Mouse (Mus musculus) stomach, postnatal 0 days (tissue): ENCODE results near the gene Mon2. TPM values are rescaled to one million over a fixed set of nuclear protein-coding genes. Genes with fewer than 3 reads are reported as not detected.
"Not testable (repeated sequence)": the region's sequence is repeated elsewhere in the genome, so short reads cannot be mapped to it uniquely, and the experiment has no call there.

Source experiments
- ATAC-seq: fragments of 200-750 bp; cut with Nextera tagmentation; 2 replicates; pipeline ENCODE4 v1.8.0; 2017; ENCODE audit not compliant: low FRiP score, low TSS enrichment
- DNase-seq: peaks from one replicate; pipeline ENCODE4 v3.0.0-alpha.2; 2016; ENCODE audit warnings: low spot score
- H3K27ac ChIP-seq: fragments of 300-500 bp; sonication (generic); replicated peaks from 2 replicates; pipeline ENCODE4 v1.5.1; 2014; ENCODE audit warnings: mild to moderate bottlenecking, control low read depth
- H3K27me3 ChIP-seq: fragments of 300-500 bp; sonication (generic); 2 replicates; pipeline ENCODE4 v1.6.1; 2014; ENCODE audit warnings: low read length; ENCODE audit not compliant: control insufficient read depth, insufficient read depth
- H3K36me3 ChIP-seq: fragments of 300-500 bp; sonication (generic); 2 replicates; pipeline ENCODE4 v1.6.1; 2014; ENCODE audit warnings: low read length, mixed read lengths; ENCODE audit not compliant: control insufficient read depth, insufficient read depth
- H3K4me1 ChIP-seq: fragments of 300-500 bp; sonication (generic); replicated peaks from 2 replicates; pipeline ENCODE4 v1.6.1; 2014; ENCODE audit warnings: antibody characterized with exemption; ENCODE audit not compliant: control insufficient read depth, insufficient read depth
- H3K4me2 ChIP-seq: fragments of 300-500 bp; sonication (generic); replicated peaks from 2 replicates; pipeline ENCODE4 v1.6.1; 2014; ENCODE audit warnings: low read depth, mild to moderate bottlenecking, control low read depth, moderate library complexity
- H3K4me3 ChIP-seq: fragments of 300-500 bp; sonication (generic); 2 replicates; pipeline ENCODE4 v1.5.1; 2014; ENCODE audit warnings: low read depth, low read length, control low read depth
- H3K9ac ChIP-seq: fragments of 300-500 bp; sonication (generic); 2 replicates; pipeline ENCODE4 v1.6.1; 2014; ENCODE audit warnings: mild to moderate bottlenecking, low read length, control low read depth, mixed read lengths
- H3K9me3 ChIP-seq: fragments of 300-500 bp; sonication (generic); 2 replicates; pipeline ENCODE4 v1.6.1; 2016; ENCODE audit warnings: low read length; ENCODE audit not compliant: control insufficient read depth
- CTCF ChIP-seq: IDR thresholded peaks from 2 replicates; pipeline ENCODE4 v1.5.1; 2016; ENCODE audit warnings: antibody characterized with exemption, low read depth, mild to moderate bottlenecking, moderate library complexity
- EP300 ChIP-seq: optimal IDR thresholded peaks from 2 replicates; pipeline ENCODE3; 2016; ENCODE audit warnings: antibody characterized with exemption
- WGBS: fragments of 180-500 bp; shearing (Covaris S2); extraction: QIAGEN DNeasy Blood & Tissue Kit; methylation state at CpG from one replicate; pipeline ENCODE4 v1.1.7; 2014; 5-methylcytosine and 5-hydroxymethylcytosine counted together
- polyA plus RNA-seq: library from polyadenylated mRNA; unstranded; fragments of >200 nt; fragmentation: Nextera tagmentation; extraction: Ambion mirVana; gene quantifications from 2 replicates; pipeline ENCODE4 v1.2.1, GENCODE M21; 2015

Gene Mon2
- polyA plus RNA-seq, 1 experiment from 2014 or later, result 15.9 TPM

GRCm38 (mm10) chr10:123032078-123032646 lies 44.1 kb downstream of the Mon2 start:
- Histone ChIP-seq H3K9me3 (no peaks in the 10 kb centered on the region), H3K9ac (no peak overlapping the region), H3K4me3 (no peak overlapping the region), H3K36me3 (peaks cover 27% of the 10 kb centered on the region), H3K4me2 (no peak overlapping the region), H3K27me3 (no peaks in the 10 kb centered on the region), H3K27ac (no peak overlapping the region), H3K4me1 (no peaks in the 10 kb centered on the region)
- 80% methylated on average over 14 of the region's 14 CpGs for WGBS
- TF ChIP-seq EP300, result no peak
- no peak for TF ChIP-seq CTCF
- ATAC-seq (no peak), DNase-seq (no peak)

- no peak overlapping the region for H3K4me2 ChIP-seq
- no peaks in the 10 kb centered on the region for H3K4me1 ChIP-seq
- H3K36me3 ChIP-seq, result peaks cover 23% of the 10 kb centered on the region
- no peaks in the 10 kb centered on the region for H3K27me3 ChIP-seq
- no peak overlapping the region for H3K9ac ChIP-seq
- TF ChIP-seq EP300 (no peak), CTCF (no peak)
- no peak overlapping the region for H3K27ac ChIP-seq
- 90% methylated on average over 8 of the region's 8 CpGs for WGBS
- no peak for ATAC-seq
- H3K4me3 ChIP-seq, result no peak overlapping the region
- H3K9me3 ChIP-seq, result no peaks in the 10 kb centered on the region
- no peak for DNase-seq
Measured at GRCm38 (mm10) chr10:123031449-123031848, 44.9 kb downstream of the Mon2 start.

- Histone ChIP-seq H3K4me3 (no peak overlapping the region), H3K9ac (no peak overlapping the region), H3K4me2 (no peak overlapping the region), H3K4me1 (no peaks in the 10 kb centered on the region), H3K27ac (no peak overlapping the region), H3K27me3 (no peaks in the 10 kb centered on the region), H3K36me3 (peaks cover 26% of the 10 kb centered on the region), H3K9me3 (no peaks in the 10 kb centered on the region)
- WGBS, result 92% methylated on average over 9 of the region's 9 CpGs
- ATAC-seq (no peak), DNase-seq (no peak)
- TF ChIP-seq EP300, result no peak
- no peak for TF ChIP-seq CTCF
Measured at GRCm38 (mm10) chr10:123030589-123030988, 45.7 kb downstream of the Mon2 start.

- ATAC-seq (no peak), DNase-seq (no peak)
- H3K9me3 ChIP-seq, result no peaks in the 10 kb centered on the region
- no peak overlapping the region for H3K27ac ChIP-seq
- no peak overlapping the region for H3K4me3 ChIP-seq
- no peaks in the 10 kb centered on the region for H3K4me1 ChIP-seq
- H3K27me3 ChIP-seq, result no peaks in the 10 kb centered on the region
- peaks cover 23% of the 10 kb centered on the region for H3K36me3 ChIP-seq
- WGBS, result 92% methylated on average over 4 of the region's 4 CpGs
- no peak overlapping the region for H3K4me2 ChIP-seq
- no peak overlapping the region for H3K9ac ChIP-seq
- TF ChIP-seq EP300, result no peak
- TF ChIP-seq CTCF, result no peak
Measured at GRCm38 (mm10) chr10:123028949-123029348, 47.4 kb downstream of the Mon2 start.

GRCm38 (mm10) chr10:123026736-123027135 lies 49.6 kb downstream of the Mon2 start:
- 82% methylated on average over 4 of the region's 4 CpGs for WGBS
- not testable (repeated sequence) for H3K4me3 ChIP-seq, H3K27me3 ChIP-seq, H3K4me1 ChIP-seq, ATAC-seq, DNase-seq, H3K9ac ChIP-seq, H3K27ac ChIP-seq, H3K4me2 ChIP-seq, H3K9me3 ChIP-seq
- H3K36me3 ChIP-seq, result peaks cover 30% of the 10 kb centered on the region

- DNase-seq (no peak), ATAC-seq (no peak)
- Histone ChIP-seq H3K9me3 (no peaks in the 10 kb centered on the region), H3K27ac (no peak overlapping the region), H3K27me3 (no peaks in the 10 kb centered on the region), H3K4me3 (no peak overlapping the region), H3K36me3 (peaks cover 14% of the 10 kb centered on the region), H3K4me1 (no peaks in the 10 kb centered on the region), H3K4me2 (no peak overlapping the region), H3K9ac (no peak overlapping the region)
- TF ChIP-seq CTCF (no peak), EP300 (no peak)
- WGBS, result 56% methylated on average over 18 of the region's 18 CpGs
Measured at GRCm38 (mm10) chr10:123013435-123013834, 62.9 kb downstream of the Mon2 start.
